Mouse (Mus musculus) frontal cortex, postnatal 36 days (tissue): Measurements from ENCODE around the gene Itgb4.

Experiments used
- DNase-seq, 2 experiments: peaks; one replicate each; pipeline ENCODE4 v3.0.0; 2022; ENCODE audit warnings: low spot score in 2 of 2

Itgb4 gene

DNA sequence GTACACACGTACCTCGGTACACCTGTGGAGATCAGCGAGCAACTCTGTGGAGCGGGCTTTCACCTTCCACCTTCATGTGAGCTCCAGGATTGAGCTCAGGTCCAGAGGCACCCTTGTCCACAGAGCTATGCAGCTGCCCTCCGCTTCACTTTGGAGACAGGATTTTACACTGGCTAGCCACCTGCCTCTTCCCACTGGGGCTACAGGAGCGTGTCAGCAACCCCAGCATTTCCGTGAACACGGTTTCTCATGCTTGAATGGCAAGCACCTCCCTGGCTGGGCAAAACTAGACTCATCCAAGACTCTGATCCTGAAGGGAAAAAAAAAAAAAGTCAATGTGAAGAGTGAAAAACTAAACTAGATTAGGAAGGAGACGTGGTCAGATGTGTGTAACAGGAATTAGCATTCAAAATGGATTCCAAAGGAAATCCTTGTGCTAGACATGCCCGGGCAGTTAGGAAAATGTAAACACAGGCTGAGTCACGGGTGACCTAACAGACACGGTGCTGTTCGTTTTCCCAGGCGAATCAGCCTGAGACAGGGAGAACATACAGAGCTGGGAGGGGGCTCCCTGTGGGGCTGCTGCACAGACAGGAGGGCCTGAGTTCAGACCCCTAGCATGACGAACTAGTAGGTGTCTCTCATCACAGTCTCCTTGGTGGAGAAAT is 4.4 kb upstream of the Itgb4 start:
- DNase-seq = no peak

DNA sequence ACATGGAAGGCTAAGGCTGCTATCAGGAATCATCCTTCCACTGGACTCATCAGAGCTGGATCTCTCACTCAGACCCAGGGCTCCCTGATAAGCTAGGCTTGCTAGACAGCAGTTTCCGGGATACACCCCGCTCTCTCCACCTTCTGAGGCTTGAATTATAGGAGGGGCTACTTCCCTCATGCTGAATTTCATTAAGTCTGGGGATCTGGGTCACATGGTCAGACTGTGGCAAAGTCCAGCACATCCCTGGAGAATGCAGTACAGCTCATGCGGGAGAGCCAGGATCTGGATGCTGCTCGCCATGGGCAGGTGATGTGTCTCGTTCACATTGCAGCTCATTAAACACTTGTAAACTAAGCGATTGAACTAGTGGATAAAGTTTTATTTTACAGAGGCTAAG is 3.5 kb upstream of the Itgb4 start:
- no peak for DNase-seq

DNA sequence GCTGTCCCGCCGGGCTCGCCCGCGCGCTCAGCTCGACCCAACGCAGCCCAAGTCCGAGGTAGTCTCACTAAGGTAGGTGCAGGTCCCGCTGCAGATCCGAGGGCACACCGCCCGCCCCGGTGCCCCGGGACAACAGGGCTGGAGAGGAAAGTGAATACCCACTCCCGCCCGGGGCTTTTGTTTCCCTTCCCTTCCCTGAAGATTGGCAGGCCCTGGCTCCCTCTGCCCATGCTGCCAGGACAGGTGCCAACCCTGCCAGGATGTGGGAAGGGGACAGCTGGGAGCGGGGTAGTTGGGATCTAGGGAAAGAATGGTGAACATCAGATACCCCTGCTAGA is 543 bp downstream of the Itgb4 start:
- DNase-seq = no peak

DNA sequence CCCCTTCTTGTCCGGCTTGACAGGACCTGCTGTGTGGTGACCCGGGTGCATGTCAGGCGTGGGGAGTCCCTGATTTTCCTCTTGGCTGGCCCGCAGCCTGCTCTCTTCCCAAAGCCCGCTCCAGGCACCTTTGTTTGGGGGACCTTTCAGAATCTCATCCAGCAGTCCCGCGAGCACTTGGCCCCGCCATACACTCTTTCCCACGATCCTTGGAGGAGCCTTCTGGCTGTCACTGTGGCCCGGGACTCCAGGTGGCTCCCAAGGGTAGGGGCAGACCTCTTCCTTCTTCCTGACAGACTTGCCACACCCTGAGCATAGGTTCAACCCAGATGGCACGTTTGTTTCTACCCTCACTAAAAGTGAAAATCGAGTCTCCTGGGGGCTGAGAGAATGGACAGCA is 1.0 kb downstream of the Itgb4 start:
- no peak for DNase-seq

DNA sequence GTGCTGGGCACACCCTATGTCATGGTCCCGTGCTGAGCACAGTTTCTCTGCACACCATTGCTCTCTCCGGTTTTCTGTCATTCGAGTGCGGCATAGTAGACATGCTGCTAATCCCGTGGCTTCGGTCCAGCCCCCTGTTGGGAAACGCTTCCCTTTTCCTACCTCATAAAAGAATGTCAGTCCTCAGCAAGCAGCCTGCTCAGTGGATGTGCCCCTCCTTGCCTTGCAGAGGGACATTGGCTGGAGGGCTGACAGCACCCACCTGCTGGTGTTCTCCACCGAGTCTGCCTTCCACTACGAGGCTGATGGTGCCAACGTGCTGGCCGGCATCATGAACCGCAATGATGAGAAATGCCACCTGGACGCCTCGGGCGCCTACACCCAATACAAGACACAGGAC is 8.0 kb downstream of the Itgb4 start:
- no peak for DNase-seq

DNA sequence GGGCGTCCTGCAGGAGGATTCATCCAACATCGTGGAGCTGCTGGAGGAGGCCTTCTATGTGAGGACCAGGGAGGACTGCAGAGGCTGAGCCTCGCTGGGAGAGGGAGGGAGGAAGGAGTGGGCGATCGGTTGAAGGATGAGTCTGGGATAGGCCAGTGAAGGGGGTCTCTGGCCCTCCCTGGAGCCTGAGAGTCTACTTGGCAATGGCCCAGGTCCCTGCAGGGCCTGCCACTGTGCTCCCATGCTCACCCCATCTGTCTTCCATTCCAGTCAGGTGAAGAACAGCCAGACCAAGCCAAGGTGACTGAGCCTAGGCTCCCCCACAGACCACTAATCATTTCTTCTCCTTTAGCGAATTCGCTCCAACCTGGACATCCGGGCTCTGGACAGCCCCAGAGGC is 8.8 kb downstream of the Itgb4 start:
- DNase-seq = no peak

DNA sequence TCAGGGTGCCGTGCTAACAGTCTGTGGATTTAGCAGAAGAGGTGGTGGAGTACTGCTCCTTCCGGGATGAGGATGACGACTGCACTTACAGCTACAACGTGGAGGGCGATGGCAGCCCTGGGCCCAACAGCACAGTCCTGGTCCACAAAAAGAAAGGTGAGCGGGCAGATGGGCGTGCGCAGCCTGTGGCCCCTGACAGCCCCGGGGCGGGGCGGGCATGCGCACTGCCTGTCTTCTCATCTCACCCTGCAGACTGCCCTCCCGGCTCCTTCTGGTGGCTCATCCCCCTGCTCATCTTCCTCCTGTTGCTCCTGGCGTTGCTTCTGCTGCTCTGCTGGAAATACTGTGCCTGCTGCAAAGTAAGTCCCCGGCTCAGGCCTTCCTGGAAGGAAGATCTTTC is 15.2 kb downstream of the Itgb4 start:
- no peak for DNase-seq

DNA sequence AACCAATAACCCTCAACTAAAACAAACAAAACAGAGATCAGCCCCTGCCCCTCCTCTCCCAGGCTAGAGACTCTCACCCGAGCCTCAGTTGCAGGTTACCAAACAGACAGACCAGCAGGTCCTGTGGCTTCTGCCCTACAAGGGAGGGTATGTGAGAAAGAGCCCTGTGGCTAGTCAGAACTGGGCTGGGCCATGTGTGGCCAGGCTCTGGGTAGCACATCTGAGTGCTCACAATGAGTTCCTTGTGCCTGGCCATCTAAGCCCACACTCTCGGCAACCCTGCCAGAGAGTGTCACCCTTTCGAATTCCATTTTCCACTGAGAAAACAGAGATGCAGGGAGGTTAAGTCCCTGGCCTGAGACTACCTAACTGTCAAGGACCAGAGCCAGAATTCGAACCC is 17.6 kb downstream of the Itgb4 start:
- DNase-seq = no peak

DNA sequence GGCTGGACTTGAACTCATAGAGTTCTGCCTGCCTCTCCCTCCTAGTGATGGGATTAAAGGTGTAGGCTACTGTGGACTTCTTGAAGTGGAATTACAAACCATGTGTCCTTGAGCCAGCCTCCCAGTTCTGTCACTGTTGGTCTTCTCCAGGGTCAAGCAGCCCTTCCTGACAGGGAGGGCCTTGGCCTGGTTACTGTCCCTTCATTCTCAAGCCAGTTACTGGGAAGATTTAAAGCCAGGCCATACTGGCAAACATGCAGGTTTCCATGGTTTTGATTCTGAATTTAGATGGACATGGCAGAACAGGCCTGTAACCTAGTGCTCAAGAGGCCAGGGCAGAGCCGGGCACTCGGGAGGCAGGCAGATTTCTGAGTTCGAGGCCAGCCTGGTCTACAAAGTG is 20.7 kb downstream of the Itgb4 start:
- DNase-seq = no peak

DNA sequence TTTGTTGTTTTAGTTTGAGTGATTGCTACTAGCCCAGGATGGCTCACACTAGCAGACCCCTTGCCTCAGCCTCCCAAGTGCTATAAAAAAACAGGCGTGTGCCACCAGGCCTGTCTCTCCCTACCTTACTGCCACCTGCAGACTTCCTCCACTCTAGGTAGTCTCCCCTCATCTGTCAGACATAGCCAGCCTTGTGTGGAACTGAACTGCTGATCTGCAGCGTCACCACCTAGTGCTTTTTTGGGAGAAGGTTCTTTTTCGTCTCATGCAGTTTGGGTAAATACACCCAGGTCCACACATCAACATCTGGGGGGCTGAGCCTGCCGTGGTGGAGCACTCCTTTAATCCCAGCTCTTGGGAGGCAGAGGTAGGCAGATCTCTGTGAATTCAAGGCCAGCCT is 22.5 kb downstream of the Itgb4 start:
- DNase-seq = no peak

DNA sequence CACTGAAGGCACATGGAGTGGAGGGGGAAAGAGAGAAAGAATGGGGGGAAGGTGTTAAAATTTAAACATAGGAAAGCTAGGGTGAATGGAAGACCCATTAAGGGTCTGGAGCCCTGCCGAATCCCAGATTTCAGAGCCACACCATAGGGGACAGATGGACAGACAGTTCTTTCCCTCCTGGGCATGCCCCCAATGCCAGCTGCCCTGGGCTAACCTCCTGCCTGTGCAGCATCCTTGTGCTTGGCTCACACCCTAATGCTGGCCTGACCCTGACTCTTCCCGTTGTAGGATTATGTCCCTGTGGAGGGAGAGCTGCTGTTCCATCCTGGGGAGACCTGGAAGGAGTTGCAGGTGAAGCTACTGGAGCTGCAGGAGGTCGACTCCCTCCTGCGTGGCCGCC is 23.2 kb downstream of the Itgb4 start:
- no peak for DNase-seq

DNA sequence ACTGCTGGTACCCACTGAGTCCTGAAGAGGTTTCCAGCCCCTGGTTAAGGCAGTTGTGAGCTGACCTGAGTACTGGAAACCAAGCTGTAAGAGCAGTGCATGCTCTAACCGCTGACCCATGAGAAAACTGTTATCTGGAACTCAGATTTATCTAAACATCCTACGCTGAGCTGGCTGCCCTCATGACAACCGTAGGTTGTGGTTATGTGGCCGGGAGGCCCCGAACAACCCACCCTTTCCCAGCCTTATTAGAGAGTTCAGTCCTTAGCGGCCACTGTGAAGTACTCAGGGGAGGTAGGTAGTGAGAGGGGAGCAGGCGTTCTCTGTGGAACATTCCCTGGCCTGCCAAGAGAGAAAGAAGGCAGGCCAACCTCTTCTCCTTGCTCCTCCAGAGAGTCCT is 24.5 kb downstream of the Itgb4 start:
- DNase-seq = no peak

DNA sequence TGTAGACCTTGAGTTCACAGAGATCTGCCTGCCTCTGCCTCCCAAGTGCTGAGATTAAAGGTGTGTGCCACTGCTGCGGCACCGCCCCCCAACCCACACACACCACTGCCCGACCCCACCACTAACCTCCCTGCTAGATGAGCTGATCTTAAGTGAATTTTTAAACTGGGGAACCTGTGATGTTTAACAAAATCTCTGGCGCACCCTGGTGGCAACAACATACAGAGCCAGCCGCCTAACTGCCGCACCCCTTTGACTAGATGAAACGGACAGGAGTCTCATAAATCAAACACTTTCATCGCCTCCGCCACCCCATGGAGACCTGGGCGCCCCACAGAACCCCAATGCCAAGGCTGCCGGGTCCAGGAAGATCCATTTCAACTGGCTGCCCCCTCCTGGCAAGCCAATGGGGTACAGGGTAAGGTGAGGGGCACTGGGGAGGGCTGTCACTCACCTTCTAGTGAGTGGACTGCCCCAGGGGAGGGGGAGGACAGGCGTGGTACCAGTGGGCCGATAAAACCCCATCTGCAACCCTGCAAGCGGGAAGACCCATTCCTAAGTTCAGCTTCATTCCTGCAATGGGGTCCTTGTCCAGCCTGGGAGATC is 25.1 kb downstream of the Itgb4 start:
- DNase-seq = peak; percentile 69 to 78

DNA sequence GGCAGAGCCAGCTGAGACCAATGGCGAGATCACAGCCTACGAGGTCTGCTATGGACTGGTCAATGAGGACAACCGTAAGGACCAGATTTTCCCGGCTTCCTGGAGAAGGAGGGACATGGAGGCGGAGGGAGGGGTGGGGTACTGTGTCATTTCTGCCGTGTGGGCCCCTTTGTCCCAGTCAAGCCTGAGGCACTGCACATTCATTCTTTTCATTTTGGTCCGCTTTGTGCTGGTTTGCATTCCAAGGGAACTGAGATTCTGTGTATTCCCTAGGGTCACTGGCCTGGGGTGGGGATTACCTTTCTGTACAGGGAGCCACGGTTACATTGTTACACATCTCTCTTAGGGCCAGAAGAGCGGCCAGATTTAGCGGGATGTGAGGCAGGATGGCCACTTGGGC is 26.1 kb downstream of the Itgb4 start:
- DNase-seq = no peak

DNA sequence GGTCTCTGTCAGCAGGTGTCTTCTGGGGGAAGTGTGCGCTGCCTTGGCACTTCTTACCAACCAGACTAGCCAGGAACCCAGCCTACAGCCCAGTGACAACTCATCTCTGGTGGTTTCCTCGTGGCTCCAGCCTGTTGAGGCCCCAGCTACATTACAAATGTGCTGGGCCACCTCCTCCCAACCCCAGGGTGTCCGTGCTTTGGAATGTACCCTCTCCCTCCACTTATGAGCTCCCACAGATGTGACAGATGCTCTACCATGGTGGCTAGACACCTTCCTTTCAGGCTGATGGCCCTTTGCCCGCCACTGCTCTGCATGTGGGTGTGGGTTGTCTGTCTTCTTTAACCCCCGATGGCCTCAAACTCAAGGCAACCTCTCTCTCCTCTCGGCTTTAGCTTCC is 27.2 kb downstream of the Itgb4 start:
- no peak for DNase-seq

DNA sequence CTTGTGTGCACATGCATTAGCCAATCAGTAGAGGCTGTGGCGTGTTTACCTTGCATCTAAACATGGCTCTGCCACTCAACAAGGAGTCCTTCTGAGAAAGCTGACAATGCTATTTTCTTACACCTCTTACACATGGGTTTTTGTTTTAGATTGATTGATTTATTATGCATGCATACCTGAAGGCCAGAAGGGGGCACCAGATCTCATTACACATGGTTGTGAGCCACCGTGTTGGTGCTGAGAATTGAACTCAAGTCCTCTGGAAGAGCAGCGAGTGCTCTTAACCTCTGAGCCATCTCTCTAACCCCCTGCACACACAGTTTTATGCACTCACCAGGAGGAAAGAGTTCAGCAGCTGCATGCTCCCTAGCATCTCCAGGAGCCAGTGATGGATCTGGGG is 28.4 kb downstream of the Itgb4 start:
- no peak for DNase-seq

DNA sequence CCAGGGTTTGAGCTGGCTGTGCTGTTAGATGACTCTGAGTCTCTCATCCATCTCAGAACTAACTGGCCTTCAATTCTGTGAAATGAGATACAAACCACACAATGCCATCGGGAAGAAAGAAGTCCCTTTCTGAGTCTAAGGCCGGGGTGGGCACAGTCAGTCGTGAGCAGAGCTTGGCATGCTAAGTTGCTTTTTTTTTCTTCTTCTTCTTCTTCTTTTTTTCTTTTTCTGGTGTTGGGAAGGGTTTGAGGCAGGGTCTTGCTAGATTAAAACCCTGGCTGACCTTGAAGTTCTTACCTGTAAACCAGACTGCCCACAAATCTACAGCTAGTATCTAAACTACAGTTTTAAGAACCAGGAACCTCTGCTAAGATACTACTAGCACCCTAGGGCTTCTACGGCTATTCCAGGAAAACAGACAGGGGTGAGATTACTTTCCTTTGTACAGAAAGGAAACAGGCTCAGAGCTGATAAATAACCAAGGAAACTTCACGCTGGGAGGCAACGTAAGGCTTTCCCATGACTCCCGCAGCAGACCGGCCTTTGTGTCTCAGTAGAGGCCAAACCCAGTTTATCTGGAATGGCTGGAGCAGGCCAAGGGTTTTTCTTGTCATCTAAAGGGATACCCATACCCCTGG is 29.8 kb downstream of the Itgb4 start:
- no peak for DNase-seq

DNA sequence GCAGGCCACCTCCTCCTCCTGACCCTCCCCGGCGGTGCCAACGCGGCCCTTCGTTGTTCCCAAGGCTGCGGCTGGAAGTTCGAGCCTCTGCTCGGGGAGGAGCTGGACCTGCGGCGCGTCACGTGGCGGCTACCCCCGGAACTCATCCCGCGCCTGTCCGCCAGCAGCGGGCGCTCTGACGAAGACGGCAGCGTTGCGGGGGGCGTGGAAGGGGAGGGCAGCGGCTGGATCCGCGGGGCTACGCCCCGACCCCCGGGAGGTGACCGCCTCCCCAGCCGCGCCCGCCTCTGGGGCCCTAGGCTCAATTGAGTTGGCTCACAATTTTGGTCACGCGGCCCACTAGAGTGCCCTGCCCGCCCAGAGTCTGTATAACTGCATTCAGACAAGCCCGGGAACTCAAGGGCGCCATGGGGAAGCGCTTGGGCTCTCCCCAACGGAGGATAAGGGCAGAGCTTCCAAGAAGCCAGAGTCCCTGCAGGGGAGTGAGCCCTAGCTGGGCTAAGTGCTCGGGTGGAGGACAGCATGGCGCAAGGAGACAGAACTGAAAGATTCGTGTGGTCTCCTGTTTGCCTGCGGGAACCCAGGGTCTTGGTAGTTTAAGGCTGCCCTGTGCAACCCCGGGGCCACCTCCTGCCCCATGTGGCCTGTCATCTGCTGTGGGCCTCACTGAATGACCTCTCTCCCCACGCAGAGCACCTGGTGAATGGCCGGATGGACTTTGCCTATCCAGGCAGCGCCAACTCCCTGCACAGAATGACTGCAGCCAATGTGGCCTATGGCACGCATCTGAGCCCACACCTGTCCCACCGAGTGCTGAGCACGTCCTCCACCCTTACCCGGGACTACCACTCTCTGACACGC is 30.6 kb downstream of the Itgb4 start:
- peak; percentile 38 to 57 for DNase-seq

DNA sequence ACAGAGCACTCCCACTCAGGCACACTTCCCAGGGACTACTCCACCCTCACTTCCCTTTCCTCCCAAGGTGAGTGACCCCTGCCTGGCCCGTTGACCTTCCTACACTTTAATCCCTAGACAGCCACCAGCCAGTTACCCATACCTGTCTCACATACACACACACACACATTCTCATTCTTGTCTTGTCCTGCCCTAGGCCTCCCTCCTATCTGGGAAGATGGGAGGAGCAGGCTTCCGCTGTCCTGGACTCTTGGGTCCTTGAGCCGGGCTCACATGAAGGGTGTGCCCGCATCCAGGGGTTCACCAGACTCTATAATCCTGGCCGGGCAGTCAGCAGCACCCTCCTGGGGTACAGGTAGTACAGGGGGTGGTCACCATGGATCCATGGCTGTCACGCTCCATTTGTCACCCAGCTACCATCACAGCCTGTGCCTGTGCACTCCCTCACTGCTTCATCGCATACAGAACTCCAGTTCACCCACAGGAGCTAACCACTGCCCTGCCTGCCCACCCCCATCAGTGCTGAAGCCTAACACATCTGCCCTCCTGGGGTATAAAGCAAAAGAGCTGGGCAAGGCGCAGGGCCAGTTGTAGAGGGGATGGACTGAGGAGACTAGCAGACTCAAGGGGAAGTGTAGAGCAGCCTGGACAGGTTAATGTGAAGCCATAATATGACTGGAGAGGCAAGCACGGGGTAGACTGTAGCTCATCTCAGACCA is 31.4 kb downstream of the Itgb4 start:
- no peak for DNase-seq

DNA sequence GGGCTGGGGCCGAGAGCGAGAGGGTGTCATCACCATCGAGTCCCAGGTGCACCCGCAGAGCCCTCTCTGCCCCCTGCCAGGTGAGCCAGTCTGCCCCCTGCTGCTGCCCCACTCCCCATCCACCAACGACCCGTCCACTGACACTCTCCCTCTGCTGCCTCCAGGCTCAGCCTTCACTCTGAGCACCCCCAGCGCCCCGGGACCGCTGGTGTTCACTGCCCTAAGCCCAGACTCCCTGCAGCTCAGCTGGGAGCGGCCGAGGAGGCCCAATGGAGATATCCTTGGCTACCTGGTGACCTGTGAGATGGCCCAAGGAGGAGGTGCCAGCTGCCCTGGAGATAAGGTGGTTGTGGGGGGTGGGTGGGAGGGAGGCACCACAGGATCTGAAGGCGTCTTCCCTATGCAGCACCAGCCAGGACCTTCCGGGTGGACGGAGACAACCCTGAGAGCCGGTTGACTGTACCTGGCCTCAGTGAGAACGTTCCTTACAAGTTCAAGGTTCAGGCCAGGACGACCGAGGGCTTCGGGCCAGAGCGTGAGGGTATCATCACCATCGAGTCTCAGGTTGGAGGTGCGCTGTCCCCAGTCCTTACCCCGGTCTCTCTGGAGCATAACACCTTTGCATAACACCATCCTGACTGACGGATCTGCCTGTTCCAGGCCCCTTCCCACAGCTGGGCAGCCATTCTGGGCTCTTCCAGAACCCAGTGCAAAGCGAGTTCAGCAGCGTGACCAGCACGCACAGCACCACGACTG is 32.8 kb downstream of the Itgb4 start:
- DNase-seq = no peak

DNA sequence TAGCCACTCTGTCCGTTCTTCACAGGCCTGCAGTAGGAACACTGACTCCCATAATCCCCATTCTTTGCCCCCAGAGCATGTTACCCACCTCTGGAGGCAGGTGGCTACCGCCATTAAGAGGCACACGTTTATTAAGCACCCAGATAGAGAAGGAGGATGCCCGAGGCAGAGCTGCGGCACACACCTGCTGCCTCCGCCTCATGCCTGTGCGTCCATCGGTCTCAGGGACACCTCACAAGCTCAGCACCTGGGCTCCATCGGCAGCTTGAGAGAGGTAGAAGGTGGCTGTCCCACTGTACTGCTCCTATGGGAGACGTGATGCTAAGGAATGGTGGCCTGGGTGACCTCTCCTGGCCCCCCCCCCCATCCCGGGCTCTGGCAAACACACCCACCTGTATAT is 33.9 kb downstream of the Itgb4 start:
- no peak for DNase-seq
